Mouse (Mus musculus): ENCODE measurements at regions not wholly inside any gene's neighbourhood (a gene's known extent, or its start where the extent isn't known, plus 50 kb on each side); places are given as distances from the start of the nearest gene placed in this dataset.
"Not testable (repeated sequence)": the region's sequence is repeated elsewhere in the genome, so short reads cannot be mapped to it uniquely, and the experiment has no call there.

- H3K27me3 ChIP-seq (ENCODE audit: control insufficient read depth, insufficient read depth, low read length); H3K36me3 ChIP-seq (ENCODE audit: control insufficient read depth, insufficient read depth, low read length); H3K4me1 ChIP-seq (ENCODE audit: control insufficient read depth, insufficient read depth, insufficient read length); DNase-seq (ENCODE audit: low read depth in 1 of 2, low spot score in 2 of 2); H3K4me3 ChIP-seq (ENCODE audit: extremely low read depth, insufficient read depth, insufficient read length); H3K27ac ChIP-seq (ENCODE audit: insufficient read depth, low read length): not testable (repeated sequence)
- WGBS = 84% methylated on average over 10 of the region's 10 CpGs
These were observed 536.8 kb upstream of the Cntn5 start for GRCm38 (mm10) chr9:11441241-11441997.

- no peak overlapping the region for H3K4me3 ChIP-seq (ENCODE audit: extremely low read depth, insufficient read depth, insufficient read length)
- 72% methylated on average over 1 of the region's 1 CpGs for WGBS
- no peak overlapping the region for H3K27ac ChIP-seq (ENCODE audit: insufficient read depth, low read length)
- H3K4me1 ChIP-seq (ENCODE audit: control insufficient read depth, insufficient read depth, insufficient read length) = no peaks in the 10 kb centered on the region
- TF ChIP-seq POLR2A (IDR thresholded peaks at IDR 0.05; ENCODE audit: low read depth, low read length) = no peak
- no peak for TF ChIP-seq CTCF (IDR thresholded peaks at IDR 0.05; ENCODE audit: extremely low read depth, insufficient read depth, insufficient read length, insufficient replicate concordance)
- H3K36me3 ChIP-seq (ENCODE audit: control insufficient read depth, insufficient read depth, low read length) = no peaks in the 10 kb centered on the region
- DNase-seq (ENCODE audit: low read depth in 1 of 2, low spot score in 2 of 2) = no peak
- H3K27me3 ChIP-seq (ENCODE audit: control insufficient read depth, insufficient read depth, low read length) = no peaks in the 10 kb centered on the region
These were observed 532.0 kb upstream of the Cntn5 start for GRCm38 (mm10) chr9:11436443-11437167.

- Histone ChIP-seq H3K36me3 (ENCODE audit: control insufficient read depth, insufficient read depth, low read length) (no peaks in the 10 kb centered on the region), H3K27me3 (ENCODE audit: control insufficient read depth, insufficient read depth, low read length) (no peaks in the 10 kb centered on the region), H3K4me3 (ENCODE audit: extremely low read depth, insufficient read depth, insufficient read length) (no peak overlapping the region), H3K4me1 (ENCODE audit: control insufficient read depth, insufficient read depth, insufficient read length) (no peaks in the 10 kb centered on the region), H3K27ac (ENCODE audit: insufficient read depth, low read length) (no peak overlapping the region)
- no peak for DNase-seq (ENCODE audit: low read depth in 1 of 2, low spot score in 2 of 2)
- 80% methylated on average over 2 of the region's 2 CpGs for WGBS
- TF ChIP-seq POLR2A (IDR thresholded peaks at IDR 0.05; ENCODE audit: low read depth, low read length) (no peak), CTCF (IDR thresholded peaks at IDR 0.05; ENCODE audit: extremely low read depth, insufficient read depth, insufficient read length, insufficient replicate concordance) (no peak)
These were observed 531.4 kb upstream of the Cntn5 start for GRCm38 (mm10) chr9:11436014-11436413.

- Histone ChIP-seq H3K27me3 (ENCODE audit: control insufficient read depth, insufficient read depth, low read length) (no peaks in the 10 kb centered on the region), H3K27ac (ENCODE audit: insufficient read depth, low read length) (no peak overlapping the region), H3K36me3 (ENCODE audit: control insufficient read depth, insufficient read depth, low read length) (no peaks in the 10 kb centered on the region), H3K4me1 (ENCODE audit: control insufficient read depth, insufficient read depth, insufficient read length) (no peaks in the 10 kb centered on the region), H3K4me3 (ENCODE audit: extremely low read depth, insufficient read depth, insufficient read length) (no peak overlapping the region)
- 22% methylated on average over 2 of the region's 2 CpGs for WGBS
- DNase-seq (ENCODE audit: low read depth in 1 of 2, low spot score in 2 of 2) = peak in 1 of 2 experiments; percentile 12
- no peak for TF ChIP-seq POLR2A (IDR thresholded peaks at IDR 0.05; ENCODE audit: low read depth, low read length)
- peak; percentile 13; the same call in 1 of the 2 replicates for TF ChIP-seq CTCF (IDR thresholded peaks at IDR 0.05; ENCODE audit: extremely low read depth, insufficient read depth, insufficient read length, insufficient replicate concordance)
These were observed 530.4 kb upstream of the Cntn5 start for GRCm38 (mm10) chr9:11435019-11435418.

GRCm38 (mm10) chr9:11426473-11426872 is 521.9 kb upstream of the Cntn5 start:
- no peak for TF ChIP-seq CTCF (IDR thresholded peaks at IDR 0.05; ENCODE audit: extremely low read depth, insufficient read depth, insufficient read length, insufficient replicate concordance)
- TF ChIP-seq POLR2A (IDR thresholded peaks at IDR 0.05; ENCODE audit: low read depth, low read length) = no peak
- 92% methylated on average over 3 of the region's 3 CpGs for WGBS
- H3K4me1 ChIP-seq (ENCODE audit: control insufficient read depth, insufficient read depth, insufficient read length) = no peaks in the 10 kb centered on the region
- H3K27ac ChIP-seq (ENCODE audit: insufficient read depth, low read length) = no peak overlapping the region
- no peaks in the 10 kb centered on the region for H3K27me3 ChIP-seq (ENCODE audit: control insufficient read depth, insufficient read depth, low read length)
- no peaks in the 10 kb centered on the region for H3K36me3 ChIP-seq (ENCODE audit: control insufficient read depth, insufficient read depth, low read length)
- H3K4me3 ChIP-seq (ENCODE audit: extremely low read depth, insufficient read depth, insufficient read length) = no peak overlapping the region
- DNase-seq (ENCODE audit: low read depth in 1 of 2, low spot score in 2 of 2) = no peak

- Histone ChIP-seq H3K27ac (ENCODE audit: insufficient read depth, low read length) (no peak overlapping the region), H3K4me3 (ENCODE audit: extremely low read depth, insufficient read depth, insufficient read length) (no peak overlapping the region), H3K27me3 (ENCODE audit: control insufficient read depth, insufficient read depth, low read length) (no peaks in the 10 kb centered on the region), H3K4me1 (ENCODE audit: control insufficient read depth, insufficient read depth, insufficient read length) (no peaks in the 10 kb centered on the region), H3K36me3 (ENCODE audit: control insufficient read depth, insufficient read depth, low read length) (no peaks in the 10 kb centered on the region)
- DNase-seq (ENCODE audit: low read depth in 1 of 2, low spot score in 2 of 2) = no peak
- WGBS = 69% methylated on average over 2 of the region's 2 CpGs
- no peak for TF ChIP-seq POLR2A (IDR thresholded peaks at IDR 0.05; ENCODE audit: low read depth, low read length)
- no peak for TF ChIP-seq CTCF (IDR thresholded peaks at IDR 0.05; ENCODE audit: extremely low read depth, insufficient read depth, insufficient read length, insufficient replicate concordance)
These were observed 492.3 kb upstream of the Cntn5 start for GRCm38 (mm10) chr9:11396829-11397228.

- Histone ChIP-seq H3K4me3 (ENCODE audit: extremely low read depth, insufficient read depth, insufficient read length) (no peak overlapping the region), H3K36me3 (ENCODE audit: control insufficient read depth, insufficient read depth, low read length) (no peaks in the 10 kb centered on the region), H3K27me3 (ENCODE audit: control insufficient read depth, insufficient read depth, low read length) (no peaks in the 10 kb centered on the region), H3K27ac (ENCODE audit: insufficient read depth, low read length) (no peak overlapping the region), H3K4me1 (ENCODE audit: control insufficient read depth, insufficient read depth, insufficient read length) (no peaks in the 10 kb centered on the region)
- no peak for TF ChIP-seq CTCF (IDR thresholded peaks at IDR 0.05; ENCODE audit: extremely low read depth, insufficient read depth, insufficient read length, insufficient replicate concordance)
- no peak for TF ChIP-seq POLR2A (IDR thresholded peaks at IDR 0.05; ENCODE audit: low read depth, low read length)
- DNase-seq (ENCODE audit: low read depth in 1 of 2, low spot score in 2 of 2) = no peak
- WGBS = 91% methylated on average over 1 of the region's 1 CpGs
These were observed 477.1 kb upstream of the Cntn5 start for GRCm38 (mm10) chr9:11381648-11382075.
